Mouse (Mus musculus) right cerebral cortex, adult 2 months (tissue): Measurements from ENCODE around the gene Eif4g3.

ENCODE experiments used
- DNase-seq, 2 experiments: peaks; one replicate each; pipeline ENCODE4 v3.0.0; 2021 to 2022; ENCODE audit warnings: low spot score in 2 of 2

The Eif4g3 gene

GRCm38 (mm10) chr4:138160918-138161317, 168.1 kb downstream of the Eif4g3 start:
- DNase-seq: no peak

GRCm38 (mm10) chr4:138161550-138161949, 168.7 kb downstream of the Eif4g3 start:
- DNase-seq: no peak

- DNase-seq: no peak
Observed at GRCm38 (mm10) chr4:138163836-138164235, 171.0 kb downstream of the Eif4g3 start.

- DNase-seq: no peak
Observed at GRCm38 (mm10) chr4:138164860-138165259, 172.0 kb downstream of the Eif4g3 start.

GRCm38 (mm10) chr4:138166519-138166918, 173.7 kb downstream of the Eif4g3 start:
- DNase-seq: peak; percentile 52 to 67

GRCm38 (mm10) chr4:138168162-138168561, 175.3 kb downstream of the Eif4g3 start:
- DNase-seq: no peak

- no peak for DNase-seq
Observed at GRCm38 (mm10) chr4:138169420-138169819, 176.6 kb downstream of the Eif4g3 start.

- no peak for DNase-seq
Observed at GRCm38 (mm10) chr4:138172686-138173085, 179.9 kb downstream of the Eif4g3 start.

GRCm38 (mm10) chr4:138179391-138179790, 186.6 kb downstream of the Eif4g3 start:
- no peak for DNase-seq

- no peak for DNase-seq
Observed at GRCm38 (mm10) chr4:138180719-138181118, 187.9 kb downstream of the Eif4g3 start.

GRCm38 (mm10) chr4:138184056-138184455, 191.2 kb downstream of the Eif4g3 start:
- DNase-seq: no peak

- DNase-seq: no peak
Observed at GRCm38 (mm10) chr4:138184573-138184981, 191.8 kb downstream of the Eif4g3 start.

GRCm38 (mm10) chr4:138185961-138186360, 193.1 kb downstream of the Eif4g3 start:
- no peak for DNase-seq

- DNase-seq: no peak
Observed at GRCm38 (mm10) chr4:138187995-138188394, 195.2 kb downstream of the Eif4g3 start.

GRCm38 (mm10) chr4:138192561-138192960, 199.7 kb downstream of the Eif4g3 start:
- no peak for DNase-seq

- no peak for DNase-seq
Observed at GRCm38 (mm10) chr4:138200769-138201168, 207.9 kb downstream of the Eif4g3 start.

- DNase-seq: no peak
Observed at GRCm38 (mm10) chr4:138201696-138202095, 208.9 kb downstream of the Eif4g3 start.

GRCm38 (mm10) chr4:138210116-138210515, 217.3 kb downstream of the Eif4g3 start:
- DNase-seq: no peak

- DNase-seq: no peak
Observed at GRCm38 (mm10) chr4:138213861-138214260, 221.0 kb downstream of the Eif4g3 start.

GRCm38 (mm10) chr4:138215671-138216199, 222.9 kb downstream of the Eif4g3 start:
- peak in 1 of 2 experiments; percentile 34 for DNase-seq

- DNase-seq: peak; percentile 62 to 69
Observed at GRCm38 (mm10) chr4:138216200-138216890, 223.5 kb downstream of the Eif4g3 start, which contains the start of gene Hp1bp3. Gene Hp1bp3 (plus strand): TSS chr4:138216296.

- peak; percentile 96 to 98 for DNase-seq
Observed at GRCm38 (mm10) chr4:138216891-138217392, 224.1 kb downstream of the Eif4g3 start.

- peak; percentile 33 to 46 for DNase-seq
Observed at GRCm38 (mm10) chr4:138217441-138217840, 224.6 kb downstream of the Eif4g3 start.
